Mouse (Mus musculus): ENCODE results near the gene BC067074. TPM values are rescaled to one million over a fixed set of nuclear protein-coding genes. Genes with fewer than 3 reads are reported as not detected.

Gene BC067074
- polyA plus RNA-seq, 1 experiment from 2014 or later: 1.3 TPM

DNA sequence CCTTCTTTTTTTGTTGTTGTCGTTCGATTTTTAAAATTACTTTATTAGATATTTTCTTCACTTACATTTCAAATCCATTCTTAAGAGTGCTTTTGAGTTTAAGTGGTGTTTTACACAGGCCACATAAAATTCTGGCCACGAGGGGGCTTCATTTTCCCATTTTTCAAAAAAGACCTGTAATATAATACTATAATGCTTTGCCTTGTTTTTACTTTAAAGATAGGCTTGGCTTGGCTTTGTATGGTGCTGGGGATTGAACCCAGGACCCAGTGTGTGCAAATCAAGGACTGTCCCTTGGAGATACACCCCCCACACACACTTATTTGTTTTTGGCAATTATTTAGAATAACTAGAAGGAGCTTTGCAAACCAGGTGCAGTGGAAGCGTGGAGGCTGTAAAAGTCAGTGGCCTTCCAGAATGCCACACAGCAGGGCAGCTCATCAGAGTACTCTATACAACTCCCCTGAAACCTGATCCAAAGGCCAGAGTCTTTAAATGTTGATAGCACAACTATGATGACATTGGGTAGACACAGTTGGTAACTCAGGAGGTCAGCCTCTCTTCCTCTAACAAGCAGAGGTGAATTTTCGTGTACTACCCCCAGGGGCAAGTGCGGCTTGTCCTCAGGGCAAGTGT lies 44.4 kb downstream of the BC067074 start:
- Histone ChIP-seq H3K27me3 (replicated peaks; ENCODE audit: control insufficient read depth, insufficient read depth, low read length) (no peaks in the 10 kb centered on the region), H3K36me3 (ENCODE audit: control insufficient read depth, insufficient read depth, low read length) (no peaks in the 10 kb centered on the region), H3K4me2 (ENCODE audit: low read length) (no peak overlapping the region), H3K4me3 (ENCODE audit: low read length) (no peak overlapping the region), H3K9me3 (ENCODE audit: control insufficient read depth, low read length) (no peaks in the 10 kb centered on the region), H3K9ac (ENCODE audit: low read depth, low read length) (no peak overlapping the region), H3K4me1 (ENCODE audit: control insufficient read depth, insufficient read depth, low read depth, low read length) (no peaks in the 10 kb centered on the region), H3K27ac (ENCODE audit: low read depth, low read length) (no peak overlapping the region)
- 60% methylated on average over 6 of the region's 6 CpGs for WGBS
- peak; percentile 73 for ATAC-seq

DNA sequence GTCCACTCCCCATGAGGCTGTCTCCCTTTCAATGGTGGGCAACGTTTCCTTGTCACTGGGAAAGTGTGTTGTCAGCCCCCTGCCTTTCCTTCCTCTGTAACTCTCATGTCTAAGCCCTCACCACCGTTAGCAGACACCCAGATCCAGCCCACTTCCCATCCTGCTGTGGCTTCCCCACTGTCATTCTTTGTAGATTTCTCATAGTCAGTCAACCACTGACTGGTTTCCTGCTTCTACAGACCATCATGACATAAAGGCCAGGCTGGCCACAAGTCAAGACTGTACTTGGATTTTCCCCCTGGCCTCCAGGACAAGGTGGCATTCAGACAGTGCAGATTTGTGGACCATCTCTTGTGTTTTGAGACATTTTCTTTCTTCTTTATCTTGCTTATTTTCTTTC lies 47.7 kb downstream of the BC067074 start:
- no peak overlapping the region for H3K9ac ChIP-seq (ENCODE audit: low read depth, low read length)
- H3K4me3 ChIP-seq (ENCODE audit: low read length): no peak overlapping the region
- no peaks in the 10 kb centered on the region for H3K36me3 ChIP-seq (ENCODE audit: control insufficient read depth, insufficient read depth, low read length)
- H3K4me2 ChIP-seq (ENCODE audit: low read length): no peak overlapping the region
- H3K27ac ChIP-seq (ENCODE audit: low read depth, low read length): no peak overlapping the region
- no peak for ATAC-seq
- H3K9me3 ChIP-seq (ENCODE audit: control insufficient read depth, low read length): no peaks in the 10 kb centered on the region
- WGBS: 36% methylated on average over 2 of the region's 2 CpGs
- H3K4me1 ChIP-seq (ENCODE audit: control insufficient read depth, insufficient read depth, low read depth, low read length): no peaks in the 10 kb centered on the region
- no peaks in the 10 kb centered on the region for H3K27me3 ChIP-seq (replicated peaks; ENCODE audit: control insufficient read depth, insufficient read depth, low read length)

DNA sequence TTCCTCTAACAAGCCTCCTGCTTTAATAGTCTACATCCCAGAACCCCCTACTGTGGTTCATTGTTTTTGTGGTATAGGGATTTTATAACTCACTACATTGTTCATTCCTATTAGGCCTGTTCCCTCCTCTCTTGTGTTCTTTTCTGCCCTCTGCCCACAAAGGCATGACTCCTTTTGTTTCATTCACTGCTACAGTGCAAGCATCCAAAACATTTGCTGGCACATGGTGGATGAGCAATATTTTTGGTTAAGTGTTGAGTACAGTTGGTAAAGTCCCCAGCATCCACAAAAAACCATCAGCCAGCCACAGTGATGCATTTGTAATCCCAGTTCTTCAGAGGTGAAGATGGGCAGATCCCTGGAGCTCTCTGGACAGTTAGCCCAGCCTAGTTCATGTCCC lies 48.2 kb downstream of the BC067074 start:
- Histone ChIP-seq H3K27me3 (replicated peaks; ENCODE audit: control insufficient read depth, insufficient read depth, low read length) (no peaks in the 10 kb centered on the region), H3K4me3 (ENCODE audit: low read length) (no peak overlapping the region), H3K4me1 (ENCODE audit: control insufficient read depth, insufficient read depth, low read depth, low read length) (no peaks in the 10 kb centered on the region), H3K9me3 (ENCODE audit: control insufficient read depth, low read length) (no peaks in the 10 kb centered on the region), H3K27ac (ENCODE audit: low read depth, low read length) (no peak overlapping the region), H3K36me3 (ENCODE audit: control insufficient read depth, insufficient read depth, low read length) (no peaks in the 10 kb centered on the region), H3K9ac (ENCODE audit: low read depth, low read length) (no peak overlapping the region), H3K4me2 (ENCODE audit: low read length) (no peak overlapping the region)
- ATAC-seq: no peak

DNA sequence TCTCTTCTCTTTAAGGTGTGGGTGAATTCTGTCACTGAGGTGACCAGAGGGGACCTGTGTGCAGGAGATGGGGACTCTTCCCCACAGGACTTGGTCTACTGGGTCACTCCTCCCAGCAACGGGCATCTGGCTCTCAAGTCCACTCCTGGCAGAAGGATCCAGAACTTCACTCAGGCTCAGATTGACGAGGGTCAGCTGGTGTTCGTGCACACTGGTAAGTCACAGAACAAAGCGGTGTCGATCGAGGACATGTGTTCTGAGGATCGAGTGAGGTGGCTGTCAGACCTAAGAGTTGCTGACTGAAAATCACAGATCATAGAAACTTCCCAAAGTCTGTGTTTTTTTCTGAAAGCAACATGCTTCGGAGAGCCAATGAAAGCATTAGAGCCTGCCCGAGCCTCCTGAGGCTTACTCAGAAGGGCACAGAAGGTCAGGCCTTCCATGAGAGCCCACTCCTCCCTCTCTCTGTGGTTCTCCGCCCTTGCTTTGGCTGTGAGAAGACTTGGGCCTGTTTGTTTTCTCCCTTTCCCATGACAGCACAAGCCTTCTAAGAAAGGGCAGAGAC lies 49.5 kb downstream of the BC067074 start:
- 76% methylated on average over 10 of the region's 10 CpGs for WGBS
- no peaks in the 10 kb centered on the region for H3K4me1 ChIP-seq (ENCODE audit: control insufficient read depth, insufficient read depth, low read depth, low read length)
- no peaks in the 10 kb centered on the region for H3K9me3 ChIP-seq (ENCODE audit: control insufficient read depth, low read length)
- H3K27me3 ChIP-seq (replicated peaks; ENCODE audit: control insufficient read depth, insufficient read depth, low read length): no peaks in the 10 kb centered on the region
- no peak overlapping the region for H3K9ac ChIP-seq (ENCODE audit: low read depth, low read length)
- no peak for ATAC-seq
- no peak overlapping the region for H3K27ac ChIP-seq (ENCODE audit: low read depth, low read length)
- H3K36me3 ChIP-seq (ENCODE audit: control insufficient read depth, insufficient read depth, low read length): no peaks in the 10 kb centered on the region
- no peak overlapping the region for H3K4me3 ChIP-seq (ENCODE audit: low read length)
- no peak overlapping the region for H3K4me2 ChIP-seq (ENCODE audit: low read length)

DNA sequence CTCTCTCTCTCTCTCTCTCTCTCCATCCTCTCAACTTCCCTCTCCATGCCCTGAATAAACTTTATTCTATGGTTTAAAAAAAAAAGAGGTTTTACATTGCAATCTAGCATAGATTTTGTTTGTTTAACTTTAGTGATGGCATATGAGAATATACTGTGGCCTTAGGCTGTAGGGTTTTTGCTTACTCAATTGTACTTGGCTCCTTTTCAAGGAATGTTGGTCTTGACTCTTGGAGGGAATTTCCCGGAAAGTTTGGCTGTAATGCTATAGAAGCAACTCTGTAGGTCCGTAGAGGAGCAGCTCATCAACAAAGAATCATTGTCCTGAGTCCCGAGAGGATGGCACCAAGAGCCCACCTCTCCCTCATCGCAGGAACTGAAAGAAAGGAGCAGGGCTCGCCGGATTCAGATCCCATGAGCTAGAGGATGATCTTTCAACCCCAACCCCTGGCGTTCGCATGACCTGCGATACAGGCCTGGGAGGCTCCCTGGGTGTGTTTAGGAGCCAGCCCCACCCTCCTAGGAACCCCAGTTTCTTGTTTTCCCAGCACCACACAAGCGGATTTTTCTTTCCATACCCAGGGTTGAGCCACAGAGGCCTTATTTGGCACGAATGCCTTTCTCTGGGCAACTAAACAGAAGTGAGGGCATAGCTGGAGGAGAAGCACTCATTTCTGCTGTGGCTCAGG lies 57.9 kb downstream of the BC067074 start:
- Histone ChIP-seq H3K36me3 (ENCODE audit: control insufficient read depth, insufficient read depth, low read length) (no peaks in the 10 kb centered on the region), H3K4me3 (ENCODE audit: low read length) (no peak overlapping the region), H3K27ac (ENCODE audit: low read depth, low read length) (no peak overlapping the region), H3K4me1 (ENCODE audit: control insufficient read depth, insufficient read depth, low read depth, low read length) (peaks cover 3% of the 10 kb centered on the region), H3K9me3 (ENCODE audit: control insufficient read depth, low read length) (no peaks in the 10 kb centered on the region), H3K4me2 (ENCODE audit: low read length) (no peak overlapping the region), H3K27me3 (replicated peaks; ENCODE audit: control insufficient read depth, insufficient read depth, low read length) (no peaks in the 10 kb centered on the region), H3K9ac (ENCODE audit: low read depth, low read length) (no peak overlapping the region)
- no peak for ATAC-seq
- 59% methylated on average over 11 of the region's 11 CpGs for WGBS

DNA sequence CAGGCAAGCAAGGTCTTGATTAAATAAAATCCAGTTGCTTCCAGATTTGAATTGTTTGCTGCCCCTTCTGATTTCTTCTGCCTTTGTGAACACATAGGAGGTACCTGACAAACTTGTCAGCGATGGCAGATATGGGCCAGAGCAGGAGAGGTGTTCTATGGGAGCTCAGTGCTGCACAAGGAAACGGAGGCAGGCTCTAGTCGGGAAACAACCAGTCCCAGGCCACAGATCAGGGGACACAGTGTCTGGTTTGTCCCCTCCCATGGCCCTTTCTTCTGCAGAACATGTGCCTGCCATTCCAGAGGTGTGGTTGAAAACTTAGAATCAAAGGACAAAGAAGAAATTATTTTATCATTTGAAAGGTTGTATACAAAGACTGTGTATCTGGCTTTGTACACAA lies 60.6 kb downstream of the BC067074 start:
- Histone ChIP-seq H3K27me3 (replicated peaks; ENCODE audit: control insufficient read depth, insufficient read depth, low read length) (no peaks in the 10 kb centered on the region), H3K4me1 (ENCODE audit: control insufficient read depth, insufficient read depth, low read depth, low read length) (peaks cover 7% of the 10 kb centered on the region), H3K9ac (ENCODE audit: low read depth, low read length) (no peak overlapping the region), H3K4me3 (ENCODE audit: low read length) (no peak overlapping the region), H3K36me3 (ENCODE audit: control insufficient read depth, insufficient read depth, low read length) (no peaks in the 10 kb centered on the region), H3K4me2 (ENCODE audit: low read length) (no peak overlapping the region), H3K27ac (ENCODE audit: low read depth, low read length) (no peak overlapping the region), H3K9me3 (ENCODE audit: control insufficient read depth, low read length) (no peaks in the 10 kb centered on the region)
- ATAC-seq: no peak
- 74% methylated on average over 3 of the region's 3 CpGs for WGBS

DNA sequence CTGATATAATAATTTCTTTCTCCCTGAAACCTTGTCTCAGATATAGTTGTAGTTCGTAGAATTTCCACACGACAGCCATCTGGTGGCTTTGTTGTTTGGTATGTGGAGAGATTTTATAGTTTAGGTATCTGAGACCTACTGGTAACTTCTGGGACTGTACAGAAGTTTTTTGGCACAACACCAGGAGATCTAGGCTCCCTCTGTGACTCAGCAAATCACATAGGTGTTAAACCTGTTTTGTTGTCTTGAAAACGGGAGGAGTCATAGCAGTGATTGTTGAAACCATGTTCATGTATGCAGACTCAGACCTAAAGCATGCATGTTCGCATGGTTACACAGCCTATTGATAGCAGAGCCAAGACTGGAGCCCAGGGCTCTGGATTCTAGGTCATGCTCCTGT lies 61.0 kb downstream of the BC067074 start:
- Histone ChIP-seq H3K4me2 (ENCODE audit: low read length) (no peak overlapping the region), H3K4me1 (ENCODE audit: control insufficient read depth, insufficient read depth, low read depth, low read length) (peaks cover 7% of the 10 kb centered on the region), H3K27me3 (replicated peaks; ENCODE audit: control insufficient read depth, insufficient read depth, low read length) (no peaks in the 10 kb centered on the region), H3K9ac (ENCODE audit: low read depth, low read length) (no peak overlapping the region), H3K4me3 (ENCODE audit: low read length) (no peak overlapping the region), H3K27ac (ENCODE audit: low read depth, low read length) (no peak overlapping the region), H3K36me3 (ENCODE audit: control insufficient read depth, insufficient read depth, low read length) (no peaks in the 10 kb centered on the region), H3K9me3 (ENCODE audit: control insufficient read depth, low read length) (no peaks in the 10 kb centered on the region)
- WGBS: 86% methylated on average over 4 of the region's 4 CpGs
- ATAC-seq: no peak

DNA sequence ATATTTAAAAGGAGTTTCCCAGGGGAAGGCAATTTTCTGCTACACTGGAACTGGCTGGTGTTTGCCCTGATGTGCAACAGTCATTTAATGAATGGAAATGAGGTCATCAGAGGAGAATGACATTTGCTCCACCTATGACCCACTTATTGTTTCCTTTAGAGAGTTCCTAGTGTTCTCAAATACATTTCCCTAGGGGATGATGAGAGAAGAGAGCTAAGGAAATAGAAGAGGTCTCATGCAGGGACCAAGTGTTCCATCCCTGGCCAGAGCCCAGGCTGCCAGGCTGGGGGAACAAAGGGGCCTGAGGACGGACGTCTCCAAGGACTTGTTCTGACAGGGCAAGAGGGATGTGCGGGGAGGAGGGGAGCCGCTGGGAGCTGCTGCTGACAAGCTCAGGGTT lies 62.1 kb downstream of the BC067074 start:
- ATAC-seq: peak; percentile 52
- H3K4me1 ChIP-seq (ENCODE audit: control insufficient read depth, insufficient read depth, low read depth, low read length): peaks cover 7% of the 10 kb centered on the region
- no peaks in the 10 kb centered on the region for H3K36me3 ChIP-seq (ENCODE audit: control insufficient read depth, insufficient read depth, low read length)
- 7% methylated on average over 4 of the region's 4 CpGs for WGBS
- H3K9me3 ChIP-seq (ENCODE audit: control insufficient read depth, low read length): no peaks in the 10 kb centered on the region
- H3K9ac ChIP-seq (ENCODE audit: low read depth, low read length): no peak overlapping the region
- no peak overlapping the region for H3K27ac ChIP-seq (ENCODE audit: low read depth, low read length)
- no peak overlapping the region for H3K4me3 ChIP-seq (ENCODE audit: low read length)
- H3K4me2 ChIP-seq (ENCODE audit: low read length): no peak overlapping the region
- H3K27me3 ChIP-seq (replicated peaks; ENCODE audit: control insufficient read depth, insufficient read depth, low read length): no peaks in the 10 kb centered on the region

DNA sequence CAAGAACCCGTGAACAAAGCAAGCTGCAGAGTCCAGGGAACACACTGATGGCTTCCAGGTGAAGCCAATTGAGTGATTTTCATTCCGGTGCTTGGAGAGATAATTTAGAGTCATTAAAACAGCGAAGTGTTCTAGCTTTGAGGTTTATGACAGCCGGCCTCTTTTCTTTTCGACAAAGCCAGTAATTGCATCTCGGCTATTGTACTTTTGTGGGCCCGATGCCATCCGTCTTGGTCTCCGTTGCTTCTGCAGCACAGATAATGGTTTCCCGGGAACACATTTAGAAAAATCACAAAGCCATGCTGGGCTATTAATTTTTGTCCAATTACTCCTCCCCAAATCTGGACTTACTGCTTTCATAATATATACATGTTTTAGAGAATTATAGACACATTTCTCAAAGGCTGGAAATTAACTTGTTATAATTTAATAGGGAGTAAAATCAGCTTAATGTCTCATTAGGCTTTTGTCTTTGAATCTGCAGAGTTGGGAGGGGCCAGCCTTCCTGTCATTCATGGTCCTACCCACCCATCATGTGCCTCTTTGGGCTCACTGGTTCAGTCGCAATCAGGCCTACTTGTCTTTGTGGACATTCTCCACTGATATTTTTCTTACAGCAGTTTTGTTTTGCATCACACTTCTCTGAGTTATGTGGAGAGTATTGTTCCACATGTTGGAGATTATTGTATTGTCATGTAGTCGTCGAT lies 64.6 kb downstream of the BC067074 start:
- ATAC-seq: 0 out of 2 replicates have a peak, but pooled peaks have one; percentile 48
- 43% methylated on average over 13 of the region's 13 CpGs for WGBS
- no peak overlapping the region for H3K9ac ChIP-seq (ENCODE audit: low read depth, low read length)
- no peak overlapping the region for H3K27ac ChIP-seq (ENCODE audit: low read depth, low read length)
- H3K4me2 ChIP-seq (ENCODE audit: low read length): no peak overlapping the region
- no peak overlapping the region for H3K4me3 ChIP-seq (ENCODE audit: low read length)
- H3K4me1 ChIP-seq (ENCODE audit: control insufficient read depth, insufficient read depth, low read depth, low read length): peaks cover 7% of the 10 kb centered on the region
- H3K36me3 ChIP-seq (ENCODE audit: control insufficient read depth, insufficient read depth, low read length): no peaks in the 10 kb centered on the region; the same call in 1 of the 2 replicates
- no peaks in the 10 kb centered on the region for H3K9me3 ChIP-seq (ENCODE audit: control insufficient read depth, low read length)
- H3K27me3 ChIP-seq (replicated peaks; ENCODE audit: control insufficient read depth, insufficient read depth, low read length): no peaks in the 10 kb centered on the region
